Mouse (Mus musculus): ENCODE measurements around the gene March7. TPM values are rescaled to one million over a fixed set of nuclear protein-coding genes. Genes with fewer than 3 reads are reported as not detected.

Gene March7
- total RNA-seq (2014; fragmentation: Nextera tagmentation) (68.0 and 79.2 TPM in 2 replicates), total RNA-seq (2017) (63.6 and 119 TPM in 2 replicates)

- ATAC-seq (replicated peaks; ENCODE audit: low FRiP score, low TSS enrichment, poor library complexity, severe bottlenecking) = peak; percentile 66
These were observed at the start of gene March7, which contains the start of gene Baz2b for GRCm38 (mm10) chr2:60209703-60210651. Gene March7, plus strand, starts transcription at chr2:60209887. Gene Baz2b, minus strand, starts transcription at chr2:60209839.

- peak; percentile 80 for ATAC-seq (replicated peaks; ENCODE audit: low FRiP score, low TSS enrichment, poor library complexity, severe bottlenecking)
These were observed 45.9 kb upstream of the March7 start for GRCm38 (mm10) chr2:60163744-60164143.

GRCm38 (mm10) chr2:60165679-60166078 lies 44.0 kb upstream of the March7 start:
- ATAC-seq (replicated peaks; ENCODE audit: low FRiP score, low TSS enrichment, poor library complexity, severe bottlenecking) = no peak

GRCm38 (mm10) chr2:60166878-60167277 lies 42.8 kb upstream of the March7 start:
- ATAC-seq (replicated peaks; ENCODE audit: low FRiP score, low TSS enrichment, poor library complexity, severe bottlenecking) = no peak

- peak; percentile 64 for ATAC-seq (replicated peaks; ENCODE audit: low FRiP score, low TSS enrichment, poor library complexity, severe bottlenecking)
These were observed 37.7 kb upstream of the March7 start for GRCm38 (mm10) chr2:60171786-60172530.

- ATAC-seq (replicated peaks; ENCODE audit: low FRiP score, low TSS enrichment, poor library complexity, severe bottlenecking) = no peak
These were observed 37.2 kb upstream of the March7 start for GRCm38 (mm10) chr2:60172531-60172914.

GRCm38 (mm10) chr2:60173190-60173589 lies 36.5 kb upstream of the March7 start:
- no peak for ATAC-seq (replicated peaks; ENCODE audit: low FRiP score, low TSS enrichment, poor library complexity, severe bottlenecking)

- no peak for ATAC-seq (replicated peaks; ENCODE audit: low FRiP score, low TSS enrichment, poor library complexity, severe bottlenecking)
These were observed 36.1 kb upstream of the March7 start for GRCm38 (mm10) chr2:60173595-60173994.

- ATAC-seq (replicated peaks; ENCODE audit: low FRiP score, low TSS enrichment, poor library complexity, severe bottlenecking) = no peak
These were observed 34.6 kb upstream of the March7 start for GRCm38 (mm10) chr2:60175078-60175477.

- 0 out of 2 replicates have a peak, but pooled peaks have one; percentile 28 for ATAC-seq (replicated peaks; ENCODE audit: low FRiP score, low TSS enrichment, poor library complexity, severe bottlenecking)
These were observed 33.6 kb upstream of the March7 start for GRCm38 (mm10) chr2:60176087-60176486.

- ATAC-seq (replicated peaks; ENCODE audit: low FRiP score, low TSS enrichment, poor library complexity, severe bottlenecking) = no peak
These were observed 32.2 kb upstream of the March7 start for GRCm38 (mm10) chr2:60177490-60177889.

- ATAC-seq (replicated peaks; ENCODE audit: low FRiP score, low TSS enrichment, poor library complexity, severe bottlenecking) = no peak
These were observed 28.0 kb upstream of the March7 start for GRCm38 (mm10) chr2:60181696-60182095.

- no peak for ATAC-seq (replicated peaks; ENCODE audit: low FRiP score, low TSS enrichment, poor library complexity, severe bottlenecking)
These were observed 12.8 kb upstream of the March7 start for GRCm38 (mm10) chr2:60196841-60197240.

GRCm38 (mm10) chr2:60200051-60200562 lies 9.6 kb upstream of the March7 start:
- no peak for ATAC-seq (replicated peaks; ENCODE audit: low FRiP score, low TSS enrichment, poor library complexity, severe bottlenecking)

- no peak for ATAC-seq (replicated peaks; ENCODE audit: low FRiP score, low TSS enrichment, poor library complexity, severe bottlenecking)
These were observed 9.0 kb upstream of the March7 start for GRCm38 (mm10) chr2:60200667-60201066.

- no peak for ATAC-seq (replicated peaks; ENCODE audit: low FRiP score, low TSS enrichment, poor library complexity, severe bottlenecking)
These were observed 6.7 kb upstream of the March7 start for GRCm38 (mm10) chr2:60202900-60203530.

GRCm38 (mm10) chr2:60203733-60204132 lies 6.0 kb upstream of the March7 start:
- no peak for ATAC-seq (replicated peaks; ENCODE audit: low FRiP score, low TSS enrichment, poor library complexity, severe bottlenecking)

GRCm38 (mm10) chr2:60204162-60204561 lies 5.5 kb upstream of the March7 start:
- peak; percentile 83 for ATAC-seq (replicated peaks; ENCODE audit: low FRiP score, low TSS enrichment, poor library complexity, severe bottlenecking)

- no peak for ATAC-seq (replicated peaks; ENCODE audit: low FRiP score, low TSS enrichment, poor library complexity, severe bottlenecking)
These were observed 3.9 kb upstream of the March7 start for GRCm38 (mm10) chr2:60205795-60206194.
